Mouse (Mus musculus) brain, embryonic 14.5 days (tissue): ENCODE data around the gene Sdr42e1.

Experiments
- CTCF ChIP-seq: fragments of 200-500 bp; IDR thresholded peaks from 2 replicates; pipeline ENCODE4 v1.5.1; 2012; ENCODE audit warnings: inconsistent platforms, mild to moderate bottlenecking, moderate library complexity, borderline replicate concordance; ENCODE audit not compliant: insufficient read depth, insufficient read length; ENCODE audit errors: extremely low read depth
- POLR2A ChIP-seq: fragments of 200-500 bp; IDR thresholded peaks from 2 replicates; pipeline ENCODE4 v1.6.1; 2012; ENCODE audit warnings: mild to moderate bottlenecking, inconsistent platforms, borderline replicate concordance; ENCODE audit not compliant: poor library complexity, insufficient read depth, insufficient read length, severe bottlenecking; ENCODE audit errors: extremely low read depth

DNA sequence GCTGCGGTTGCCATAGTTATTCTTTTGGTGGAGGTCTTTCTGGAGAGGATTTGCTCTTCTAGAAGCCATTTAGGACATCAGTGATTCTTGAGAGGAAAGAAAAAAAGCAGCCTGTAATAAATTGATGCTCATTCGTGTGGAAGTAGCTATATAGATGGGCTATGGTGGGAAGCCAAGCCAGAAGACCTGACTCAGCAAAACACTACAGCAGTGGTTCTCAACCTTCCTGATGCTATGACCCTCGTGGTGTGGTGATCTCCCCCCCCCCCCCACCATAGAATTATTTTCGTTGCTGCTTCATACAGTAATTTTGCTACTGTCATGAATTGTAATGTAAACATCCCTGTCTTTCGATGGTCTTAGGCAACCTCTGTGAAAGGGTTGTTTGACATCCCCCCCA lies 41.0 kb downstream of the Sdr42e1 start:
- TF ChIP-seq POLR2A (no peak), CTCF (no peak)
